Mouse (Mus musculus) spleen, embryonic (tissue): ENCODE results near the gene Zmym1.

Source experiments
- CTCF ChIA-PET: fragments of 350-600 bp; sonication (Branson Sonifier 250); formaldehyde crosslinking; loops from one replicate; lab custom pipeline; 2022; lab: Charles Lee

Zmym1 gene

GRCm38 (mm10) chr4:127060585-127061290 lies at the start of gene Zmym1:
Gene Zmym1 (minus strand): TSS chr4:127061152.
- CTCF ChIA-PET, result interaction anchor here (0.6 kb wide), 1 partner anchor 23 kb away, joined by 3 read pairs; no protein-coding TSS in a partner anchor

GRCm38 (mm10) chr4:127110570-127110969 lies 49.6 kb upstream of the Zmym1 start:
- CTCF ChIA-PET, result no interaction called here

GRCm38 (mm10) chr4:127107566-127107965 lies 46.6 kb upstream of the Zmym1 start:
- CTCF ChIA-PET, result interaction anchor here (0.6 kb wide), 1 partner anchor 60 kb away, joined by 3 read pairs; no protein-coding TSS in a partner anchor

GRCm38 (mm10) chr4:127099552-127099951 lies 38.6 kb upstream of the Zmym1 start:
- CTCF ChIA-PET, result interaction anchor here (0.7 kb wide), 2 partner anchors 32 to 149 kb away, joined by 3 read pairs; no protein-coding TSS in a partner anchor

GRCm38 (mm10) chr4:127095090-127095489 lies 34.1 kb upstream of the Zmym1 start:
- CTCF ChIA-PET, result no interaction called here

- CTCF ChIA-PET, result no interaction called here
Observed at GRCm38 (mm10) chr4:127091188-127091587, 30.2 kb upstream of the Zmym1 start.

GRCm38 (mm10) chr4:127085761-127086160 lies 24.8 kb upstream of the Zmym1 start:
- CTCF ChIA-PET, result interaction anchor here (0.7 kb wide), 1 partner anchor 377 kb away, joined by 6 read pairs; no protein-coding TSS in a partner anchor

- CTCF ChIA-PET, result no interaction called here
Observed at GRCm38 (mm10) chr4:127083131-127083530, 22.2 kb upstream of the Zmym1 start.

- CTCF ChIA-PET, result interaction anchor here (0.7 kb wide), 1 partner anchor 95 kb away, joined by 3 read pairs; no protein-coding TSS in a partner anchor
Observed at GRCm38 (mm10) chr4:127080806-127081205, 19.9 kb upstream of the Zmym1 start.

- CTCF ChIA-PET, result interaction anchor here (0.7 kb wide), 1 partner anchor 44 kb away, joined by 3 read pairs; no protein-coding TSS in a partner anchor
Observed at GRCm38 (mm10) chr4:127076875-127077548, 16.1 kb upstream of the Zmym1 start, which contains the start of gene Zmym6. Gene Zmym6 (plus strand): TSS chr4:127077383.

- CTCF ChIA-PET, result no interaction called here
Observed at GRCm38 (mm10) chr4:127074915-127075314, 14.0 kb upstream of the Zmym1 start.

- CTCF ChIA-PET, result no interaction called here
Observed at GRCm38 (mm10) chr4:127064051-127064450, 3.1 kb upstream of the Zmym1 start.

GRCm38 (mm10) chr4:127054522-127055198 lies 6.3 kb downstream of the Zmym1 start:
- CTCF ChIA-PET, result interaction anchor here (0.7 kb wide), 1 partner anchor 11 kb away, joined by 14 read pairs; no protein-coding TSS in a partner anchor

- CTCF ChIA-PET, result no interaction called here
Observed at GRCm38 (mm10) chr4:127053071-127053470, 7.9 kb downstream of the Zmym1 start.

- CTCF ChIA-PET, result no interaction called here
Observed at GRCm38 (mm10) chr4:127051121-127051520, 9.8 kb downstream of the Zmym1 start.

- CTCF ChIA-PET, result interaction anchor here (0.7 kb wide), 1 partner anchor 11 kb away, joined by 14 read pairs; no protein-coding TSS in a partner anchor
Observed at GRCm38 (mm10) chr4:127043540-127043939, 17.4 kb downstream of the Zmym1 start.

- CTCF ChIA-PET, result no interaction called here
Observed at GRCm38 (mm10) chr4:127039871-127040483, 21.0 kb downstream of the Zmym1 start.

GRCm38 (mm10) chr4:127038828-127039349 lies 22.1 kb downstream of the Zmym1 start:
- CTCF ChIA-PET, result no interaction called here

GRCm38 (mm10) chr4:127037908-127038827 lies 22.8 kb downstream of the Zmym1 start:
- CTCF ChIA-PET, result interaction anchor here (0.6 kb wide), 1 partner anchor 215 kb away, joined by 19 read pairs; no protein-coding TSS in a partner anchor

- CTCF ChIA-PET, result interaction anchor here (0.6 kb wide), 1 partner anchor 23 kb away, joined by 3 read pairs; no protein-coding TSS in a partner anchor
Observed at GRCm38 (mm10) chr4:127037158-127037557, 23.8 kb downstream of the Zmym1 start.
